Comparison of ENCODE assay signal across 8 mouse cellular contexts in the genomic region with DNA sequence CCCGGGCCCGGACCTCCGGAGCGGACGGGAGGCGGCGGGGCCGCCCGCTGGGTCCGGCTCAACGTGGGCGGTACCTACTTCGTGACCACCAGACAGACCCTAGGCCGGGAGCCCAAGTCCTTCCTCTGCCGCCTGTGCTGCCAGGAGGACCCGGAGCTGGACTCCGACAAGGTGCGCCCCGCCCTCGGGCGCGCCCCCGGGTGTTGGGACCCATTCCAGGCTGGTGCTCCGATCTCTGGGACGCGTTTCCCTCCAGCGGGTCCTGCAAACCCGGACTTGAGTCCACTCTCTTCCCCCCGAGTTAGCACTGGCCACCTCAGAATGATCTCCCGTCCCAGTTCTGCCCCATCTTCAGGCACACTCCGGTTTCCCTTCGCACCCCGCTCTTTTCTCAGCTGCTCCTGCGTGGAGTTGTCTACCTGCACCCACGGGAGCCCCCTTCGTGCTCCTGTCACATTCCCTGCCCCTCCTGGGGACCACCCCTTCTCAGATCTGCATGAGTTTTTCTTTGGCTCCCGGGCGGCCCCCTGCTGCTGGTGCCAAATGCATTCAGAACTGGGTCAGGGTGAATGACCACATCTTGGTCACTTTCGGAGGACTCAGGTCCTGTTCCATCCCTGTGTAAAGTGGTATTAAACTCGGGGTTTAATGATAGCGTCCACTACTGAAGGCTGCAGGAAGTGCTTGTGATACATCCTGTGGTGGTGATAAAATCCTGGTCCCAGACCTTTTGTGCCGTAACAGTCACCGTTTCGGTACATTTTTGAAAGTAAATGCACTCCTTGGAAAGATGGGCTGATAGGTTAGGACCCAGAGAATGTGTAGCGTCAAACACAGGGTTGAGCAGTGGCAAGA. TPM values are rescaled to one million over a fixed set of nuclear protein-coding genes. Genes with fewer than 3 reads are reported as not detected.
A peak's percentile ranks its signal among the peaks of the same experiment; 100 is the strongest.
DNase-seq lines count a peak whose midpoint lies in the region; ATAC-seq and TF ChIP-seq lines count a peak whose summit lies in the region.

No protein-coding gene starts in this region.

- TF ChIP-seq POLR2A in kidney, adult 2 months (IDR thresholded peaks at IDR 0.05; ENCODE audit: low read depth, low read length), result no peak
- no peak for TF ChIP-seq POLR2A in liver, adult 2 months (IDR thresholded peaks at IDR 0.05; ENCODE audit: extremely low read depth, insufficient read depth, low read length)

- DNase-seq in spleen, adult 12 weeks (ENCODE audit: low spot score), result peak; percentile 46
- DNase-seq in spleen, adult 18-20 months, result no peak
- DNase-seq in kidney, adult 2 months, result peak; percentile 72
- peak; percentile 40 for DNase-seq in liver, adult 2 months (ENCODE audit: extremely low read depth, low read depth, low spot score)
- peak; percentile 11 to 15 for DNase-seq in natural killer cell, adult 2 months (ENCODE audit: low spot score in 2 of 2)
- peak; percentile 79 for DNase-seq in testis, postnatal 14 days (ENCODE audit: low spot score)

- H3K4me2 ChIP-seq in embryonic facial prominence, embryonic 12.5 days (replicated peaks), result peak overlapping the region; percentile 93

- H3K79me2 ChIP-seq in liver, adult 2 months (ENCODE audit: control insufficient read depth, insufficient read depth, low read length), result peaks cover 6% of the 10 kb centered on the region; the same call in 1 of the 2 replicates

- H3K27me3 ChIP-seq in embryonic facial prominence, embryonic 12.5 days, result no peaks in the 10 kb centered on the region
- no peaks in the 10 kb centered on the region for H3K27me3 ChIP-seq in kidney, adult 2 months (replicated peaks; ENCODE audit: control insufficient read depth, insufficient read depth, low read length)
- H3K27me3 ChIP-seq in liver, adult 2 months (ENCODE audit: control insufficient read depth, insufficient read depth, low read length), result no peaks in the 10 kb centered on the region

- H3K4me1 ChIP-seq in embryonic facial prominence, embryonic 12.5 days, result peaks cover 29% of the 10 kb centered on the region
- peaks cover 15% of the 10 kb centered on the region for H3K4me1 ChIP-seq in kidney, adult 2 months (ENCODE audit: control insufficient read depth, insufficient read depth, low read length)
- H3K4me1 ChIP-seq in liver, adult 2 months (ENCODE audit: control insufficient read depth, insufficient read depth, low read length), result peaks cover 11% of the 10 kb centered on the region

- no peaks in the 10 kb centered on the region for H3K9me3 ChIP-seq in embryonic facial prominence, embryonic 12.5 days

- H3K4me3 ChIP-seq in embryonic facial prominence, embryonic 12.5 days, result peak overlapping the region; percentile 92
- peak overlapping the region; percentile 98 for H3K4me3 ChIP-seq in kidney, adult 2 months (ENCODE audit: insufficient read depth, low read depth, low read length)
- H3K4me3 ChIP-seq in liver, adult 2 months (ENCODE audit: insufficient read depth, low read depth, low read length), result peak overlapping the region; percentile 91

- WGBS in embryonic facial prominence, embryonic 12.5 days, result 4% methylated on average over 31 of the region's 45 CpGs
- 1% methylated on average over 45 of the region's 45 CpGs for WGBS in kidney, adult 2 months
- whole genome bisulfite sequencing in liver, adult 2 months, result under 1% methylated on average over 45 of the region's 45 CpGs

- peaks cover 39% of the 10 kb centered on the region for H3K36me3 ChIP-seq in embryonic facial prominence, embryonic 12.5 days
- H3K36me3 ChIP-seq in kidney, adult 2 months (ENCODE audit: control insufficient read depth, insufficient read depth, low read length), result peaks cover 3% of the 10 kb centered on the region; the same call in 1 of the 2 replicates
- H3K36me3 ChIP-seq in liver, adult 2 months (ENCODE audit: control insufficient read depth, insufficient read depth, low read length), result peaks cover 9% of the 10 kb centered on the region; the same call in 1 of the 2 replicates

- peak; percentile 49 for ATAC-seq in embryonic facial prominence, embryonic 12.5 days (ENCODE audit: insufficient number of reproducible peaks, insufficient read depth, low FRiP score, low TSS enrichment)
- 0 out of 2 replicates have a peak, but pooled peaks have one; percentile 18 for ATAC-seq in granulocyte monocyte progenitor cell, adult 5-6 weeks (replicated peaks; ENCODE audit: poor library complexity, severe bottlenecking)

- H3K27ac ChIP-seq in embryonic facial prominence, embryonic 12.5 days, result peak overlapping the region; percentile 90
- peak overlapping the region; percentile 70 for H3K27ac ChIP-seq in kidney, adult 2 months (ENCODE audit: insufficient read depth, low read depth, low read length)
- peak overlapping the region; percentile 70 for H3K27ac ChIP-seq in liver, adult 2 months (replicated peaks; ENCODE audit: insufficient read depth, low read depth, low read length)

- peak overlapping the region; percentile 98 for H3K9ac ChIP-seq in embryonic facial prominence, embryonic 12.5 days
- peak overlapping the region; percentile 92 for H3K9ac ChIP-seq in liver, adult 2 months (ENCODE audit: low read depth, low read length)

- no peak for TF ChIP-seq CTCF in kidney, adult 2 months (conservative IDR thresholded peaks at IDR 0.05; ENCODE audit: insufficient read depth, insufficient read length, low read depth, low read length)
- no peak for TF ChIP-seq CTCF in liver, adult 2 months (IDR thresholded peaks at IDR 0.05; ENCODE audit: low read depth, low read length)

RNA-seq across cellular contexts. Expression of gene Kctd2, which starts 0.6 kb away (rescaled TPM):
- 24.5 and 26.1 TPM in 2 replicates for polyA plus RNA-seq in embryonic facial prominence, embryonic 12.5 days (2016; fragmentation: Nextera tagmentation; extraction: Ambion mirVana)
- 16.4 and 19.4 TPM in 2 replicates for total RNA-seq in granulocyte monocyte progenitor cell, adult 5-6 weeks (2014; fragmentation: Nextera tagmentation)
- total RNA-seq in granulocyte monocyte progenitor cell, adult 5-6 weeks (2017), result 9.5 and 9.6 TPM in 2 replicates
- 35.4 and 37.8 TPM in 2 replicates for polyA plus RNA-seq in kidney, adult 2 months (2012; rRNA removed)
- total RNA-seq in liver, adult 2 months (2014; rRNA removed), result 10.0 and 14.2 TPM in 2 replicates
- polyA plus RNA-seq in liver, adult 2 months (2012; rRNA removed), result 18.2 and 21.1 TPM in 2 replicates

RNA-seq across cellular contexts. Expression of gene Atp5h, which starts 0.8 kb away (rescaled TPM):
- polyA plus RNA-seq in embryonic facial prominence, embryonic 12.5 days (2016; fragmentation: Nextera tagmentation; extraction: Ambion mirVana), result 867 and 893 TPM in 2 replicates
- 783 and 971 TPM in 2 replicates for total RNA-seq in granulocyte monocyte progenitor cell, adult 5-6 weeks (2014; fragmentation: Nextera tagmentation)
- total RNA-seq in granulocyte monocyte progenitor cell, adult 5-6 weeks (2017), result 804 and 885 TPM in 2 replicates
- polyA plus RNA-seq in kidney, adult 2 months (2012; rRNA removed), result 296 and 478 TPM in 2 replicates
- total RNA-seq in liver, adult 2 months (2014; rRNA removed), result 480 and 648 TPM in 2 replicates
- polyA plus RNA-seq in liver, adult 2 months (2012; rRNA removed), result 103 and 134 TPM in 2 replicates

RNA-seq across cellular contexts. Expression of gene Mrpl58, which starts 17.0 kb away (rescaled TPM):
- 170 and 181 TPM in 2 replicates for polyA plus RNA-seq in embryonic facial prominence, embryonic 12.5 days (2016; fragmentation: Nextera tagmentation; extraction: Ambion mirVana)
- 73.3 and 77.9 TPM in 2 replicates for total RNA-seq in granulocyte monocyte progenitor cell, adult 5-6 weeks (2014; fragmentation: Nextera tagmentation)
- 91.3 and 109 TPM in 2 replicates for total RNA-seq in granulocyte monocyte progenitor cell, adult 5-6 weeks (2017)
- 145 and 146 TPM in 2 replicates for polyA plus RNA-seq in kidney, adult 2 months (2012; rRNA removed)
- 54.7 and 67.2 TPM in 2 replicates for total RNA-seq in liver, adult 2 months (2014; rRNA removed)
- 67.5 and 70.0 TPM in 2 replicates for polyA plus RNA-seq in liver, adult 2 months (2012; rRNA removed)

RNA-seq across cellular contexts. Expression of gene Trim80, which starts 19.8 kb away (rescaled TPM):
- polyA plus RNA-seq in embryonic facial prominence, embryonic 12.5 days (2016; fragmentation: Nextera tagmentation; extraction: Ambion mirVana), result not detected in 2 replicates
- not detected in 2 replicates for total RNA-seq in granulocyte monocyte progenitor cell, adult 5-6 weeks (2014; fragmentation: Nextera tagmentation)
- not detected in 2 replicates for total RNA-seq in granulocyte monocyte progenitor cell, adult 5-6 weeks (2017)
- 0.28 and 0.37 TPM in 2 replicates for polyA plus RNA-seq in kidney, adult 2 months (2012; rRNA removed)
- 0.74 and 0.94 TPM in 2 replicates for total RNA-seq in liver, adult 2 months (2014; rRNA removed)
- 2.0 and 4.0 TPM in 2 replicates for polyA plus RNA-seq in liver, adult 2 months (2012; rRNA removed)

RNA-seq across cellular contexts. Expression of gene Cdr2l, which starts 38.8 kb away (rescaled TPM):
- 19.7 and 20.6 TPM in 2 replicates for polyA plus RNA-seq in embryonic facial prominence, embryonic 12.5 days (2016; fragmentation: Nextera tagmentation; extraction: Ambion mirVana)
- 0.68 TPM in 1 of 2 replicates, not detected in the other for total RNA-seq in granulocyte monocyte progenitor cell, adult 5-6 weeks (2014; fragmentation: Nextera tagmentation)
- 0.67 TPM in 1 of 2 replicates, not detected in the other for total RNA-seq in granulocyte monocyte progenitor cell, adult 5-6 weeks (2017)
- polyA plus RNA-seq in kidney, adult 2 months (2012; rRNA removed), result 5.3 and 5.6 TPM in 2 replicates
- 1.3 and 1.4 TPM in 2 replicates for total RNA-seq in liver, adult 2 months (2014; rRNA removed)
- polyA plus RNA-seq in liver, adult 2 months (2012; rRNA removed), result 2.4 and 2.7 TPM in 2 replicates

Comparison
In these comparisons a context has a peak if more than half of its experiments do, and no peak if none do; other contexts are left out.
1. DNase-seq: peak in spleen, adult 12 weeks (single experiment), kidney, adult 2 months (single experiment), liver, adult 2 months (single experiment), natural killer cell, adult 2 months (2 of 2) and testis, postnatal 14 days (single experiment); none in spleen, adult 18-20 months (0 of 2).
2. Peak in every context shown above with its lines, with median percentiles within 50 percentile points of each other: H3K27ac ChIP-seq and H3K4me3 ChIP-seq.